Mouse (Mus musculus) thymus, adult 2 months (tissue): Measurements from ENCODE around the gene Ppbp. TPM values are rescaled to one million over a fixed set of nuclear protein-coding genes. Genes with fewer than 3 reads are reported as not detected.
"Not testable (repeated sequence)": the region's sequence is repeated elsewhere in the genome, so short reads cannot be mapped to it uniquely, and the experiment has no call there.

Experiments
- DNase-seq: peaks from one replicate; pipeline ENCODE4 v3.0.0; 2021
- H3K27ac ChIP-seq: fragments of 200-500 bp; 2 replicates; pipeline ENCODE4 v1.5.1; 2012; ENCODE audit warnings: low read length, control low read depth; ENCODE audit not compliant: control insufficient read depth, insufficient read depth
- H3K27me3 ChIP-seq: fragments of 200-500 bp; 2 replicates; pipeline ENCODE4 v1.6.1; 2012; ENCODE audit warnings: mild to moderate bottlenecking, low read length, moderate library complexity, mixed read lengths; ENCODE audit not compliant: control insufficient read depth, insufficient read depth
- H3K36me3 ChIP-seq: fragments of 200-500 bp; 2 replicates; pipeline ENCODE4 v1.6.1; 2012; ENCODE audit warnings: mild to moderate bottlenecking, low read length, moderate library complexity; ENCODE audit not compliant: control insufficient read depth, insufficient read depth
- H3K4me1 ChIP-seq: fragments of 200-500 bp; replicated peaks from 2 replicates; pipeline ENCODE4 v1.6.1; 2012; ENCODE audit warnings: low read length; ENCODE audit not compliant: control insufficient read depth, insufficient read depth
- H3K4me3 ChIP-seq: fragments of 200-500 bp; 2 replicates; pipeline ENCODE4 v1.5.1; 2012; ENCODE audit warnings: mild to moderate bottlenecking, low read length, control low read depth, moderate library complexity; ENCODE audit not compliant: control insufficient read depth, insufficient read depth
- CTCF ChIP-seq: fragments of 200-500 bp; IDR thresholded peaks from 2 replicates; pipeline ENCODE4 v1.5.1; 2012; ENCODE audit warnings: mild to moderate bottlenecking, control low read depth, low read length, moderate library complexity, borderline replicate concordance; ENCODE audit not compliant: control insufficient read depth, poor library complexity, insufficient read depth; ENCODE audit errors: extremely low read depth
- POLR2A ChIP-seq: fragments of 200-500 bp; IDR thresholded peaks from 2 replicates; pipeline ENCODE4 v1.6.1; 2012; ENCODE audit warnings: mild to moderate bottlenecking, low read length, control low read depth, moderate library complexity; ENCODE audit not compliant: control insufficient read depth, poor library complexity, insufficient read depth; ENCODE audit errors: extremely low read depth
- WGBS: fragments of 180-500 bp; shearing (Covaris S2); methylation state at CpG from one replicate; pipeline ENCODE4 v1.1.7; 2018; 5-methylcytosine and 5-hydroxymethylcytosine counted together
- polyA plus RNA-seq: library from polyadenylated mRNA; depleted of rRNA; stranded (reverse); fragments of >200 nt; gene quantifications from 2 replicates; pipeline ENCODE4 v1.2.3, GENCODE M21; 2012

Ppbp gene
- polyA plus RNA-seq, 1 experiment = 2.6 TPM

GRCm38 (mm10) chr5:90788114-90788513 is 19.8 kb downstream of the Ppbp start:
- Histone ChIP-seq H3K27ac (no peak overlapping the region), H3K27me3 (no peaks in the 10 kb centered on the region), H3K4me3 (no peak overlapping the region), H3K4me1 (no peaks in the 10 kb centered on the region), H3K36me3 (no peaks in the 10 kb centered on the region)
- TF ChIP-seq CTCF (no peak), POLR2A (no peak)
- no peak for DNase-seq
- WGBS = 87% methylated on average over 4 of the region's 4 CpGs

- H3K4me1 ChIP-seq = no peaks in the 10 kb centered on the region
- H3K27me3 ChIP-seq = no peaks in the 10 kb centered on the region
- 15% methylated on average over 11 of the region's 11 CpGs for WGBS
- H3K36me3 ChIP-seq = no peaks in the 10 kb centered on the region
- no peak overlapping the region for H3K4me3 ChIP-seq
- no peak for TF ChIP-seq CTCF
- TF ChIP-seq POLR2A = no peak
- DNase-seq = no peak
- H3K27ac ChIP-seq = no peak overlapping the region
These were observed 21.2 kb downstream of the Ppbp start for GRCm38 (mm10) chr5:90789306-90790073.

- 6% methylated on average over 8 of the region's 8 CpGs for WGBS
- DNase-seq = no peak
- H3K36me3 ChIP-seq = no peaks in the 10 kb centered on the region
- H3K27me3 ChIP-seq = no peaks in the 10 kb centered on the region
- TF ChIP-seq CTCF (no peak), POLR2A (no peak)
- H3K27ac ChIP-seq = no peak overlapping the region
- H3K4me1 ChIP-seq = no peaks in the 10 kb centered on the region
- no peak overlapping the region for H3K4me3 ChIP-seq
These were observed 21.8 kb downstream of the Ppbp start for GRCm38 (mm10) chr5:90790074-90790502.

GRCm38 (mm10) chr5:90794195-90794625 is 25.9 kb downstream of the Ppbp start, which contains the start of gene Cxcl15:
Gene Cxcl15, plus strand, starts transcription at chr5:90794534.
- no peak for TF ChIP-seq POLR2A
- TF ChIP-seq CTCF = no peak
- 79% methylated on average over 5 of the region's 5 CpGs for WGBS
- H3K4me1 ChIP-seq = no peaks in the 10 kb centered on the region
- DNase-seq = no peak
- H3K36me3 ChIP-seq = no peaks in the 10 kb centered on the region
- H3K27ac ChIP-seq = no peak within 1 kb of the TSS
- no peak within 1 kb of the TSS for H3K4me3 ChIP-seq
- H3K27me3 ChIP-seq = no peaks in the 10 kb centered on the region

GRCm38 (mm10) chr5:90795392-90795791 is 27.1 kb downstream of the Ppbp start:
- H3K36me3 ChIP-seq, H3K27ac ChIP-seq, H3K4me3 ChIP-seq, DNase-seq, H3K4me1 ChIP-seq, H3K27me3 ChIP-seq: not testable (repeated sequence)
- 95% methylated on average over 2 of the region's 2 CpGs for WGBS

GRCm38 (mm10) chr5:90804574-90804973 is 36.3 kb downstream of the Ppbp start:
- no peaks in the 10 kb centered on the region for H3K27me3 ChIP-seq
- H3K4me3 ChIP-seq = no peak overlapping the region
- no peak overlapping the region for H3K27ac ChIP-seq
- H3K36me3 ChIP-seq = no peaks in the 10 kb centered on the region
- TF ChIP-seq CTCF (no peak), POLR2A (no peak)
- no peak for DNase-seq
- no peaks in the 10 kb centered on the region for H3K4me1 ChIP-seq

GRCm38 (mm10) chr5:90806050-90806449 is 37.7 kb downstream of the Ppbp start:
- no peaks in the 10 kb centered on the region for H3K36me3 ChIP-seq
- no peaks in the 10 kb centered on the region for H3K27me3 ChIP-seq
- TF ChIP-seq POLR2A = no peak
- no peak for TF ChIP-seq CTCF
- no peaks in the 10 kb centered on the region for H3K4me1 ChIP-seq
- H3K27ac ChIP-seq = no peak overlapping the region
- H3K4me3 ChIP-seq = no peak overlapping the region
- no peak for DNase-seq
